Mouse (Mus musculus) thymus, postnatal 25 days (tissue): Measurements from ENCODE around the gene 1700029H14Rik.

Experiments
- DNase-seq: peaks from one replicate; pipeline ENCODE4 v3.0.0; 2022

Gene 1700029H14Rik

DNA sequence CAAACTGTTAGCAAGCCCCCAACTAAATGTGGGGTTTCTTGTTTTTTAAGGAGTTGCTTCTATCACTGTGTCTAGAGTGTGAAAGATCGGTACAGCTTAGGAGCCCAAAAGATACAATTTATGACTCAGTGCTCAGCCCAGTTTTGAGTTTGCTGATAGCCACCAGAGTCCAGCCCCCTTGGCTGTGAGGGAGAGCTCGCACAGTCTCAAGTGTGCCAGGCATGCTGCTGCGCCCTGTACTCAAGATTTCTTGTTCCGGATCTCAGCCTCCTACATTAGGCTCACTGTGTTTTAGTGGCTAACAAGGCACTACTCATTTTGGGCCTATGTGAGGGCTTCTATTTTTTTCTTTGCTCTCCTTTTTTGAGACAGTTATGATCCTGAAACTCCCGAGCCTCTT, 22.1 kb downstream of the 1700029H14Rik start:
- DNase-seq = no peak

DNA sequence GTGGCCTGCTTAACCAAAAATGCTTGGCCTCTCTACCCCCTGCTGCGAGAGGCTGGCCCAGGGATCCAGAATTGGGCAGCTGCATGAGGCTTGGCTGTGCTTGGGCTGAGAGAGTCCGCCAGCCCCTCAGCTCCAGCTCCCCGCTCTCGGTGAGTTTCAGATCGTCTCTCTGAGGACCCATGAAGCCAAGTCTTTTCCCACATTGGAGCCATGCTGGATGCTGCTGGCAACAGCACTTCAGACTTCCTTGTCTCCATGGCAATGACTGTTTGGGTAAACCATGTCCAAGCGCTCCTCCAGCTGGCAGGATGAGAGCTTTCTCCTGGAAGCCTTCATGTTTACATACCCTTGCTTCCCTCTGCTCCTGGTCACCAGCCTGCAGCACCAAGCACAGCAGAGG, 23.4 kb downstream of the 1700029H14Rik start:
- no peak for DNase-seq

DNA sequence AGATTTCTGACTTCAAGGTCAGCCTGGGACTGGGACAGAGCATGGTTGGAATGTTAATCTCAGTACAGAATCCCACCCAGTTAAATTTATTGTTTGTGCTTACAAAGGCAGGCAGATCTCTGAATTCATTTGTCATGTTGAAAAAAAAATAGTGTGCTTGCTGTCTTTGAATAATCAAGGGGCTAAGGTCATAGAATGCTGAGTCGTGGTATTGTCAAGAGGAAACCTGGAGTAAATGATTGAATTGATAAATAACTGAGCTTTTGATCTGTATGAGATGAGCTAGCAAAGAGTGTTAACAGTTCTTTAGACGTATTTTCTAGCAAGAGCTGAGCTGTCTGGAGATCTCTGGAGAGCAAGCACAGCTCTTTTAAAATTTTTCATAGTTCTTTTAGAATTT, 25.2 kb downstream of the 1700029H14Rik start:
- no peak for DNase-seq

DNA sequence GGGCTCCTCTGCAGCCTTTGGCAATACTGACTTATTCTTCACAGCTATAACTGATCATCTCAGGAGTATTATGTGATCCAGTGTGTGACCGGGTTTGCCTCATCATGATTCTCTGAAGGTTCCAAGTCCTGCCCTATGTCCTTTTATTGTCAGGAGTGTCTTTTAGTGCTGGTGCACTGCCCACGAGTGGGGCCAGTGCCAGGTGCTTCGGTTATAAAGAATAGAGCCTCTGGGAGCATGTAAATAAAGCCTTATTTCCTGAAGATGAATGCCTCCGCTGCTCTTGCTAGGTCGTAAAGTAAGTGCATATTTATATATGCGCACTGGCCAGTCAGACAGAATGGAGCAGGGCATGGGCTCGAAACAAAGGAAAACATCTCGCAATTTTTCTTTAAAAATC, 29.1 kb downstream of the 1700029H14Rik start:
- DNase-seq = no peak

DNA sequence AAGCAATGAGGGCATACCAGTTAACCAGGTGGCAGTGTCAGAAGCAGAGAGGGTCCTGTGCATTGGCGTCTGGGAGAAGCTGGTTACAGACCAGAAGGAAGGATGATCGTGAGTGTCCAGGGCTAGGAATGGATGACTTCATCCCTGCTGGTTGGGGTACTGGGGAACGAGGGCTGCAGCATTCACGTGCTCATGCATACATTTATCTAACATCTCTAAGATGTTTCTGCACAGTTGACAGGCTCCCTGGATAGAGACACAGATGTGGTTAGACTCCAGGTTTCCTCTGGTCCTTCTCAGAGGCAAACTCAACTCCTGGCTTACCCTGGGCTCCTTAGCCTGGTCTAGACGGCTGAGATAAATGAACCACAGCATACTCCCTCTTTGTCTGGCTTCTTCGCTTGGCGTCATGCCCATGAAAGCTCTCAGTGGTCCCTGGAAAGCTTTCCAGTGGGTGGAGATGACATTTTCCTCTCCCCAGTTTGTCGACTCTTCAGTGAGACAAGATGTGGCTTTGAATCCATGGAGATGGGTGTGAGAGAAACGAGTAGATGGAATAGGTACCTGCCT, 30.6 kb downstream of the 1700029H14Rik start:
- DNase-seq = no peak

DNA sequence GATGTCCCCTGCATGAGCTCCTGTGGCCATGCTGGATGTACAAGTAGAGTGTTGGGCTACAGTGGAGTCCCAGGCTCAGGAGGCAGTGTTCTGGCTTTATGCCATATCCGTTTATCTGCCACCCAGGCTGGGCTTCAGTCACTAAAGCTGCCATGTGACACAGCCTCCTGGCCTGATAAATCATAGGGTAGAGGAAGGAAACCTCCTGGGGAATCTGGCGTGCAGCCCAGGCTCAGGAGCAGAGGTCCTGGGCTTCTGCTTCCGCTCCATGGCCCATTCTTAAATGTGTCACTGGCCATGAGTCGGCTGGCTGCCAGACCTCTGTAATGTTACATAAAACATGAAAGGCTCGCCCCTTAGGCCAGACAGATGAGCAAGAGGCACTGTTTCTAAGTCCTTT, 31.3 kb downstream of the 1700029H14Rik start:
- DNase-seq = no peak

DNA sequence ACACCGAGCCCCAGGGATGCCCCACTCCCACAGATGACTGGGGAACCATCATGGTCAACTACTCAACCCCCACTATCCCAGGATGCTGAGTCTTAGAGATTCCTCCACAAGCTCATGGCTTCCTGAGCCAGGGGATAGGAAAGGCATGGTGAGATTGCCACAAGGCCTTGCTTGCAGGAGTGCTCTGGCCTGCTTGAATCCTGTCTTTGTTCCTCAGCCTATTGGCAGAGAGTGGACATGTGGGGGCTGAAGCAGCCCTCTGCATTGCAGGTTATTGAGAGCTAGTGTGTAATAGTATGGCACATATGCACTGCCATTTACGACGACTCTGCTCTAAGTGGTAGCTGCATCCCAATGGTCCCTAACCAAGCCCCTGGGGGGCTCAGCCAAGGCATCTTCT, 31.9 kb downstream of the 1700029H14Rik start:
- DNase-seq = no peak

DNA sequence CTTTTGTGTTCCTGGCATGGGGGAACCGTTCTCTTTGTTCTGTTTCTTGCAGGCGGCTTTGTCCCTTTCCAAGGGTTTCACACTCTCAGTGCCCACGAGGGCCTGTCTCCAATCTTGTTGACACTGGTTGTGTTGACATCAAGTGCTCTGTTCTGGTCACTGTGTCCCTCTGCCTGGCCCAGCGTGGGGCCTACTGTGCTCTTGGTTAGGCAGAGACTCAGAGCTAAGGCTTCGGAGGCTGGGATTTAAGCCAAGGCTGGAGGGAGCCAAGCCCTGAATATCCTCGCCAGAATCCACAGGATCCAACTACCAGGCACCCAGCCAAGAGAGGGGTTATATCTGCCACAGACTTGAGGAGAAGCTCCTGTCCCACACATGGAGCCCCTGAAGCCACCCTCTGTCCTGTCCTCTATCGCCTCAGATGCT, 32.4 kb downstream of the 1700029H14Rik start:
- no peak for DNase-seq

DNA sequence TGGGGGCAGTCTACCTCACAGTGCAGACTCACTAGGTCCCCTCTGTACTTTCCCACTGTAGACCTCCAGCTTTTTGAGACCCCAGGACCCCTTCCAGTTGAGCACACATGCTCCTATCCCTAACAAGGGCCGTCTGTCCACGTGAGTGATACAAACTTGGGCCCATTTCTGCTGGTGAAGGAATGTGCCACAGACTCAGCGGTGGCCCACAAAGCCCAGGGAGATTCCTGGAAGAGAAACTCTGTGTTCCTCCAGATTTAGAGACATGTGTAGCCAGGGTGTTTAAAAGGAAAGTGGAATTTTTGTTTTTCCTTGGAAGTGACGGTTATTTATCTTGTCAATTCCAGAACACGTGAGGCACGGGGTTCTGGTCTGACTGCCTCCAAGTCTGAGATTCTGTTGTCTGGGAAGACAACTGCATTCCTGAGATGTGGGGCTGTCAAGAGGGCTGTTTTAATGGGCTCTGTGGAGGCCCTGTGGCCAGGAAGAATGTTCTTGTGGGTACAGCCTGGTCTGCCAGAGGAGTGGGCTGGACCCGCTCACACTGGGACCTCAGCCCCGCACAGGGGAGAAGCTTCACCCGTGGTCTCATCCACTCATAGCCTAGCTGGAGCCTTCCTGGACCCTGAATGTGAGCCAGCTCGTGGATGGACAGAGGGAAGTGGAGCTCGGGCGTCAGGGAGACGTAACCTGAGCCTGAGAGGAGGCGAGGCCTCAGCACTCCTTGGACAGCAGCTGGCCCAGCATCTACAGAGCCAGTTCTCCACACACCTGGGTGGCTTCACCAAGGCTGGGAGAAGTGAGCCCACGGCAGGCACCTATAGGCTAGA, 33.0 kb downstream of the 1700029H14Rik start:
- no peak for DNase-seq

DNA sequence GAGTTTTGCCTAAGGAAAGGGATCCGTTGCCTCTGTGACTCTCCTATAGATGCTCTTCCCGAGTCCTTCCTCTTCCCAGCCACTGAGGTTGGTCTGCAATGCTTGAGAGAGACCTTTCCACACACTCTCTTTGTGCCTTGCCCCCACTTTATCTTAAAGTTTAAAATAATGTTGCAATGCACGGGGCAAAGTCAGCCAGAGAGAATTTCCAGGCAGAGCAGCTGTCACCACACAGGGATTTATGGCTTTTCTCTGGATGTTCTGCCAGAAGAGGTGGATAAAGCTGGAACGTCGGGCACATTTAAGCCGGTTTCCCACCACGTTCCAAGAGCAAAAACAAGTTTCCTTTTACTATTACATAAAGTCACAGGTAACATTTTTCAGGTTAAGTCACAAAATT, 40.9 kb downstream of the 1700029H14Rik start:
- DNase-seq = no peak

DNA sequence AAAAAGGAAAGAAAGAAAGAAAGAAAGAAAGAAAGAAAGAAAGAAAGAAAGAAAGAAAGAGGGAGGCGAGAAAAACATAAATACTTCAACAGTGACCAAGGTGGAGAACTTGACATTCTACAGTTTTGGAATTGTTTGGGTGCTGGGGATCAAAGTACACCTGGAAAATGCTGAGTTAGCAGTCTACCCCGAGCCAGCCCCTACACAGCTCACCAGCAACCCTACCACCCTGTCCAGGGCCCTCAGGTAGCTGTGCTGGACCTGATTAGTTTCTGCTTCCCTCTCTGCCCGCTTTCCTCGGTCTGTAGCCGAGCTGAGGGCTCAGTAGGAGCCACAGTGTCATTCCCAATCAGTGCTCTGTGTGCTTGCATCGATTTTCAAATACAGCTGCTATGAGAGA, 41.9 kb downstream of the 1700029H14Rik start:
- no peak for DNase-seq

DNA sequence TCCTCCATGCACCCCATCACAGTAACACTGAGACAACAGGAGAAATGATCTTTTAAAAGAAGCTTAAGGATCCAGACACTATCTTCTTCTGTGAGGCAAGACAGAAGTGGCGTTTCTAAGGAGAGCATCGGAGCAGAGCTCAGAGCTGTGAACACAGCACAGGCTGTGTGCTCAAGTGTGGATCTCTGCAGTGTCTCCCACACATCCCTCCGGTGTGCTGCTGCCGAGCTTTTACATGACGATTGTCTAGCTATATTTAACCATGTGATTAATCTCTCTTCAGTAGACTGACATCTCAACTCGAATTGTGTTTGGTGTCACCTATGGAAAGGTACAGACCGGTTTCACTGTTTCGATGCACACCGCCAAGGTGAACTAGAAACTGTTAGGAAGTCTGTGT, 42.8 kb downstream of the 1700029H14Rik start:
- DNase-seq = no peak

DNA sequence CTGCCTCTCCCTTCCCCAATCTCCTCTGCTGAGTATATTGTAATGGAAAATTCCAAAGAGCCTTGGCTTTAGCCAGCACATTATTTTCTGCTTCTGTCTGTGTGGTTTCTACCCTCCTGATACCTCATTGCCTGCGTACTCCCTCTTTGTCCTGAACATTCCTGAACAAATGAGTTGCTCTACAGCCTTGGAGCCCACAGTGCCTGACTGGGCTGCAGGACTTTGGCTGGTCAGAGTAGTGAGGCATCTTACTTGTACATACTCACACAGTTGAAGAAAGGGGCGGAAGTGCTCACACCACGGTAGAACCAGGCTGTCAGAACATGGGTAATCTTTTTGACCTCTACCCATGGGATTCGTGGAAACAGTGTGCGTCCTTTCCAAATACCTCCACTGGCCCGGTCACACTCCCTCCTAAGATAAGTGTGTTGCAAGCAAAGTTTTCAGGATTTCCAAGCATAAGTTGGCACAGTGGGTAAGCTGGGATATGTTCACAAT, 44.9 kb downstream of the 1700029H14Rik start:
- no peak for DNase-seq

DNA sequence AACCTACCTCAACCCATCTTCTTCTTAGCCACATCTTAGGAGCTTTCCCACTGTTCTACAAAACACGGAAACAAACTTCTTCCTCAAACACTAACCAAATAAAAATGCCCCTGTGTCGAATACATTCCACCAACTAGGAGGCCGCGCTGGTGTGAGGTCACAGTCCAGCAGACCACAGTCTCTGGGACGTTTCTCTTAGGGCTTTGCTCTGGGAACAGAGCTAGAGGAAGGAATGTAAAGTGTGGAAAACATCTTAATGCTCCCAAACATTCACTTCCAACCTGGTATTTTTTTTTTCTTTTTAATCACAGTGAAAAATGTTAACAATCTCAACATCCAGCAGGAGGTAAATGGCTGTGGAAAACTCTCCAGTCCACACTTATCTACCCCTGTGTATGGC, 45.5 kb downstream of the 1700029H14Rik start:
- DNase-seq = no peak

DNA sequence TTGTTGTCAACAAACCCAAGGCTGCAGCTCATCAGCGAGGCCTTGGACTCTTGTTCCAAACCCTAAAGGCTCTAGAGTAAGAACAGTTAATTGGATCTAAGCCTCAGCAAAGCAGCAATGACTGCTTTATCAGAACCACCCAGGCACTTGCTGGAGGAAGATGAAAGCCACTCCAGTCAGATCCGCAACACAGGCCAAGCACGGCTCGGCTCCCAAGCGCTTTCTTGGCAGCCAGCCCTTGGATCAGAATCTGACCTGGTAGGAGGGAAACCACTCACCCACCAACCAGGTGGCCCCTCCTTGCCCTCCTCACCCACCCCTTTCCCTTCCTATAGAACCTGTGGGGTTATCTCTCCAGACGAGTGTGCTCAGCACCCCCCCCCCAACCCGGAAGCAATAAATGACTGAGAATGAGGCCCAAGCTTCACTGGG, 46.2 kb downstream of the 1700029H14Rik start:
- no peak for DNase-seq

DNA sequence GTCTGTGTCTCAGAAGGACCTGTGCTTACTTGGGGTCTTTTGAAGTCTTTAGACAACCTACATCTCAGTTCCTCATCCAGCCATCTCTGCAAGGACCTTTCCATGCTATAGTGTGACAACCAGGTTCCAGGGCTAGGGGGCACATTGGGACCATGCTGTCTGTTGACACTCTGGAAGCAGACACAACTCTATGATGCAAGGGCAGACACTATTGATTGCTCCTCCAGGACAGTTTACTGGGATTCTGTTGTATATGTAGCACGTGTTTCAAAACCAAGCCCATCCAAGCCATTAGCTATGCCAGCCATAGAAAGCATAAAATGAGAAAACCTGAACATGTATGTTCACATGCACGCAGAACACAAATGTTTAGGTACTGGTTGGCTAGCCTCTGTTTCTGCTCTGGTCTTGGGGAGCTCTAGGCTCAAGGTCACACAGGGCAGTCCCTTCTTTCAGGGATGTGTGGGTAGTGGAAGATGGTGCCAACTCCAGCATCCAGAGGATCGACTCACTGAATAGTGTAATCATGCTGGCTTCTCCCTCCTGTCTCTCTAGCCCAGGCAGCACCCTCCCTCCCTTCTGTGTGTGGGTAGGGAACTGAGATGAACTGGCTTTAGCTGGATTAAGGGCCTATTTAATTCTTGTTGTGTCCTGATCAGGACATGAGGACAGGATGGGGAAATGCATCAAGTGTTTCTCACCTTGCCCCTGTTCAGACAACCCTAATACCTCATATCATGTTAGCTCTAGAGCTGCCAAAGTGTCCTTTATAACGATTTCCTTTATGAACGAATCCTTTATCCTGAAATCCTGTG, 48.5 kb downstream of the 1700029H14Rik start:
- DNase-seq = no peak

DNA sequence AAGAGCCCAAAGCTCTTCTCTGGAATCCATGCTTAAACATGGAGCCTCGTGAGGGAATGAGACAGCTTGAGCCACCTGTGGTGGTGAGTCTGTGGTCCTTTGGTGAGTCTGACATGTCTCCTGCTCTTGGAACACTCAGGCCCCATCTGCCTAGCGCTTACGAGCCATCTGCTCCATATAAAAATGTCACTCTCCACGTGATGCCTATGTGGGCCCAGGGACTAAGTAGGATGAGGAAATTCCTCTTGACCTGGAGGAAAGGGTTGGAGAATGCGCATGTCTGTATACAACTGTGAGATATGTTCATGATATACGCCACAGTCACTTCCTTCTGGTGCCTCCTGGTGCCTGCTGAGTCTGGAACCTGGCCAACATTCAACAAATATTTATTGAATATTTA, 49.6 kb downstream of the 1700029H14Rik start:
- DNase-seq = no peak

DNA sequence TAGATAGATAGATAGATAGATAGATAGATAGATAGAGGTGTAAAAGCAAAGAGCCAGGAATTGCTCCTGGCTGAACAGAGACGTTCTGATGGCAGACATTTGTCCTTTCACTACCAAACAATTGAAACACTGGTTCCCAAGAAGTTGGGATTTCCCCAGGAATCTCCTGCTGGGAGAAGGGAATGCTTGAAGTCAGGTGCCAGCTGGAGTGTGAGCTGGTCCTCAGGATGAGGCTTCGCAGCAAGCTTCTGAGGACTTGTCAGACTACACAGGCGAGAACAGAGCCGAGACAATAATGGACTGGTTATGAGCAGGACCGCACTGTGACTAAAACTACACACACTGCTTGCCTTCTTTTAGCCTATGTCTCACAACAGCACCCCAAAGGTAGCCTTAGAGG, 50.2 kb downstream of the 1700029H14Rik start:
- no peak for DNase-seq

DNA sequence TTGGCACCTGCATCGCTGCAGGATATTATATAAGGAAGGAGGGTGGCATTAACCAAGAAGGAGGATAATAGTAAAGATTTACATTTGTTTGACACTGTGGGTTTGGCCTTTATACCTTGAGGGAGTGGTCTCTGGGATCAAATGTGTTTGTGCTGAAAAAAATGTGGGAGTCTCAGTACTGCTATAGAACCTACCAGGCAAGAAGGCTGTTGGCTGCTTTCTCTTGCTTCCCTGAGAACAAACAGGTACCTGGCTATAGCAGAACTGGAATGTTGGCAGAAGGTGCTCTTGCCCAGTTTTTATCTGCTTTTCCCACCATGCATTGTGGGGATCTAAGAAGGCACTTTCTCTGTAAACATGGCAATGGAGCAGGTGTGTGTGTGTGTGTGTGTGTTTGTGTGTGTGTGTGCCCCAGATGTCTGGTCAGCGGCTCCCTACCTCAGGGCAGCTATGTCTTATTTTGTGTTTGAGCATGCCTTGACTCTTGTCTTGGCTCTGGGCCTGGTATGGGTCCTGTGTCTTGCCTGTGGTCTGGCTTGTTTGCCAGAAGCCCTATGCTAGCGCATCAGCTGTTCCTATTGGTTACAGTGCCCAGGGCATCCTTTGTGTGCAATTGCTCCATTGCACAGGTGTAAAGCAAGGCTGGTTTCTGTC, 54.9 kb downstream of the 1700029H14Rik start:
- DNase-seq = no peak

DNA sequence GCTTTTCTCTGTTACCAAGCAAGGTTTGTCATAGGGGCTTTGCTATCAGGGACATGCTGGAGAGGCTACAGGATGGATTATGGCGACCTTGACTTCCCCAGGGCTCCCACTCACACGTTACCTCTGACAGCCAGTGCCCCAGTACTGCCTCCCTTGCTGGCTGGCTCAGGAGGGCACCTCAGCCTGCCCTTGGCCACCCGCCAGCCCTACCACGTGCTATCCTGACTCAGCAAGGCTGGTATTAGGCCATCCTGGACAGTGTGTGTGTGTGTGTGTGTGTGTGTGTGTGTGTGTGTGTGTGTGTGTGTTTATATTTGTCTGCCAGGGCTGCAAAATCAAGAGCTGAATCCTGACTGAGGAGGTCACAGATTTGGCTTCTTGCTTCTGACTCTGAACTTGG, 55.4 kb downstream of the 1700029H14Rik start:
- no peak for DNase-seq

DNA sequence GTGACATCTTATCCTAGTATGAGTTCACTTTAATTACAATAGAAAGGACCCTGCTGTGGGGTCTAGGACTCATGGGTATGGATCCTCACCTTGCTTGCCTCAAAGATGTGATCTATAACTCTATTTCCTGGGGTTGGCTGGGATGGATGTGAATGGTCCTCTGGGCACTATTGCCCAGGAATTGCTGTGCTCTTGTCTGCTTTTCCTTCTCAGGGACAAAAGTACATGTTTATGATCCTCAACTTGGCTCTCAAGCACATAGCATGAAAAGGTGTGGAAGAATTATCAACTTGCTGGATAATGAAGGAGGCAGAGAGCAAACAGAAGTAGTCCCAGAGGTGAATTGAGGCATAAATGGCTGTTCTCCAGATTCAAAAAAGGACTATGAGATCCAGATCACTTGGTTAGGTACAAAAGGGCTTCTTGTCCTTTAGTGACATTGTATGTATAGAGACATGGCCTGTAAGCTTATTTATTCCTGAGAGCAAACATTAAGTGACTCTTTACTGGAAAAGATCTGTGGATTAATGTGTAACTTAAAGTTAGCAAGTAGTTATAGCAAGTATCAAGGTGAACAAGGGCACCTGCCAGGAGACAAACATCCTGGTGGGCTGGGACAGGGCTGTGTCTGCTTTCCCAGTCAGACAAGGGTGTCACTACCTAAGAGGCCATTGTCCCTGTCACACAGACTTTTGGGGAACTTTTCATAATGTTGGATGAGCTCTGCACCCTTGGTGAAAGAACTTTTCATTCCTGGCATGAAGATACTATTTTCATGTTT, 57.2 kb downstream of the 1700029H14Rik start:
- no peak for DNase-seq

DNA sequence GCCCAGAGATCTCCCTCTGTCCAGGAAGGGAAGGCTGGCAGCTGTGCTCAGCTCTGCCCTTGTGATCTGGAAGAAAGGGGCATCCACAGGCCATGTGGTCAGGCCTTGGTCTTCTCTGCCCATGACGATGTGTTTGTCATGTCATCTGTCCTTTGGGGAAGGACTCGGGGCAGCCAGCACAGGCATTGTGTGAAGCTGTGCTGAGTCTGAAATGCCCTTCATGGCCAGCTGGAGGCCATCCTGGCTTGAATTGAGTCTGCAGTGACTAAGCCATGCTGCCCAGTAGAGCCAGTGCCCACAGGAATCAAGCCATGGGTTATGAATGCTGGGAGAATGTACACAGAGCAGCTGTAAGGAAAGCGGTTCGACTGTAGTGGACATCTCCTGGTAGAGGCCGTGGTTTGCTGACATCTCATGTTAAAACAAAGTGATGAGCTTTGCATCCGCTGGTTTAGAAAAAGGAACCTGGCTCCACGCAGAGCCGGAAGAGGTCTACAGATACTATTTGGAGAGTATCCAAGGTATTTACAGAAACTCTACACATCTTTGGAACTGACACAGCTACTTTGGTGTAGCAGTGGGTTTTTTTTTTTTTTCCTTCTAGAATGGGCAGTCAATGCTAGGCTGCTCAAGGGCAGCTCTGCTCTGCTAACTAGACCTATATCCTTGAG, 58.2 kb downstream of the 1700029H14Rik start:
- no peak for DNase-seq
